Mouse (Mus musculus) intestine, postnatal 0 days (tissue): ENCODE measurements around the gene Rsph4a. TPM values are rescaled to one million over a fixed set of nuclear protein-coding genes. Genes with fewer than 3 reads are reported as not detected.

Experiments
- ATAC-seq: fragments of 200-750 bp; cut with Nextera tagmentation; 2 replicates; pipeline ENCODE4 v1.8.0; 2017; ENCODE audit warnings: mild to moderate bottlenecking, moderate TSS enrichment, moderate library complexity
- H3K27ac ChIP-seq: fragments of 300-500 bp; sonication (generic); 2 replicates; pipeline ENCODE4 v1.5.1; 2014; ENCODE audit warnings: mild to moderate bottlenecking, low read depth, low read length, moderate library complexity
- H3K27me3 ChIP-seq: fragments of 300-500 bp; sonication (generic); replicated peaks from 2 replicates; pipeline ENCODE4 v1.6.1; 2014; ENCODE audit warnings: low read length, mixed read lengths; ENCODE audit not compliant: control insufficient read depth, insufficient read depth
- H3K36me3 ChIP-seq: fragments of 300-500 bp; sonication (generic); 2 replicates; pipeline ENCODE4 v1.6.1; 2014; ENCODE audit warnings: mild to moderate bottlenecking, moderate library complexity; ENCODE audit not compliant: control insufficient read depth, insufficient read depth
- H3K4me1 ChIP-seq: fragments of 300-500 bp; sonication (generic); replicated peaks from 2 replicates; pipeline ENCODE4 v1.6.1; 2014; ENCODE audit warnings: antibody characterized with exemption, low read length, mixed read lengths; ENCODE audit not compliant: control insufficient read depth, insufficient read depth
- H3K4me2 ChIP-seq: fragments of 300-500 bp; sonication (generic); replicated peaks from 2 replicates; pipeline ENCODE4 v1.6.1; 2014; ENCODE audit warnings: low read depth, mild to moderate bottlenecking, moderate library complexity
- H3K4me3 ChIP-seq: fragments of 300-500 bp; sonication (generic); 2 replicates; pipeline ENCODE4 v1.5.1; 2014; ENCODE audit warnings: low read depth, low read length
- H3K9ac ChIP-seq: fragments of 300-500 bp; sonication (generic); 2 replicates; pipeline ENCODE4 v1.6.1; 2014; ENCODE audit warnings: mild to moderate bottlenecking, low read depth, low read length
- H3K9me3 ChIP-seq: fragments of 300-500 bp; sonication (generic); 2 replicates; pipeline ENCODE4 v1.6.1; 2016; ENCODE audit warnings: mixed run types; ENCODE audit not compliant: control insufficient read depth
- CTCF ChIP-seq: sonication (generic); IDR thresholded peaks from 2 replicates; pipeline ENCODE4 v1.5.1; 2016; ENCODE audit warnings: low read depth, mild to moderate bottlenecking, control low read depth, antibody characterized with exemption, moderate library complexity
- WGBS: fragments of 180-500 bp; shearing (Covaris S2); extraction: QIAGEN DNeasy Blood & Tissue Kit; methylation state at CpG from one replicate; pipeline ENCODE4 v1.1.7; 2014; 5-methylcytosine and 5-hydroxymethylcytosine counted together
- polyA plus RNA-seq: library from polyadenylated mRNA; unstranded; fragments of >200 nt; fragmentation: Nextera tagmentation; extraction: Ambion mirVana; gene quantifications from 2 replicates; pipeline ENCODE4 v1.2.1, GENCODE M21; 2015

Rsph4a gene
- polyA plus RNA-seq, 1 experiment from 2014 or later = 0.66 TPM

GRCm38 (mm10) chr10:33905489-33905888, 578 bp downstream of the Rsph4a start:
- no peaks in the 10 kb centered on the region for H3K36me3 ChIP-seq

GRCm38 (mm10) chr10:33940702-33941101, 35.8 kb downstream of the Rsph4a start:
- no peak for TF ChIP-seq CTCF
- H3K9ac ChIP-seq = no peak overlapping the region
- no peaks in the 10 kb centered on the region for H3K4me1 ChIP-seq
- no peaks in the 10 kb centered on the region for H3K9me3 ChIP-seq
- peak; percentile 82 for ATAC-seq
- H3K4me2 ChIP-seq = no peak overlapping the region
- H3K27me3 ChIP-seq = no peaks in the 10 kb centered on the region
- H3K4me3 ChIP-seq = no peak overlapping the region
- no peak overlapping the region for H3K27ac ChIP-seq
- H3K36me3 ChIP-seq = peaks cover 25% of the 10 kb centered on the region

More at GRCm38 (mm10) chr10:33905489-33905888, 578 bp downstream of the Rsph4a start:
- Histone ChIP-seq H3K4me3 (peak overlapping the region; percentile 41), H3K27me3 (no peaks in the 10 kb centered on the region), H3K4me2 (peak overlapping the region; percentile 70), H3K27ac (no peak overlapping the region), H3K4me1 (no peaks in the 10 kb centered on the region), H3K9ac (no peak overlapping the region), H3K9me3 (no peaks in the 10 kb centered on the region)
- ATAC-seq = 0 out of 2 replicates have a peak, but pooled peaks have one; percentile 8
- WGBS = 12% methylated on average over 6 of the region's 6 CpGs
- no peak for TF ChIP-seq CTCF

GRCm38 (mm10) chr10:33945390-33945789, 40.5 kb downstream of the Rsph4a start:
- no peaks in the 10 kb centered on the region for H3K4me1 ChIP-seq
- 68% methylated on average over 3 of the region's 3 CpGs for WGBS
- H3K9ac ChIP-seq = no peak overlapping the region
- H3K4me3 ChIP-seq = no peak overlapping the region
- ATAC-seq = peak; percentile 26; the same call in 1 of the 2 replicates
- H3K4me2 ChIP-seq = no peak overlapping the region
- peaks cover 23% of the 10 kb centered on the region for H3K36me3 ChIP-seq
- no peak for TF ChIP-seq CTCF
- H3K27me3 ChIP-seq = no peaks in the 10 kb centered on the region
- H3K27ac ChIP-seq = 0 out of 2 replicates have a peak overlapping the region, but pooled peaks have one; percentile 21
- H3K9me3 ChIP-seq = no peaks in the 10 kb centered on the region

GRCm38 (mm10) chr10:33946336-33946735, 41.4 kb downstream of the Rsph4a start:
- no peak overlapping the region for H3K9ac ChIP-seq
- no peaks in the 10 kb centered on the region for H3K4me1 ChIP-seq
- no peak overlapping the region for H3K4me3 ChIP-seq
- H3K27ac ChIP-seq = no peak overlapping the region
- no peaks in the 10 kb centered on the region for H3K27me3 ChIP-seq
- peaks cover 23% of the 10 kb centered on the region for H3K36me3 ChIP-seq
- H3K9me3 ChIP-seq = no peaks in the 10 kb centered on the region
- 83% methylated on average over 2 of the region's 2 CpGs for WGBS
- TF ChIP-seq CTCF = no peak
- no peak for ATAC-seq
- H3K4me2 ChIP-seq = no peak overlapping the region

- no peaks in the 10 kb centered on the region for H3K9me3 ChIP-seq
- 1% methylated on average over 42 of the region's 42 CpGs for WGBS
- peak within 1 kb of the TSS; percentile 58 for H3K4me2 ChIP-seq
- H3K9ac ChIP-seq = peak within 1 kb of the TSS; percentile 81
- TF ChIP-seq CTCF = no peak
- H3K4me3 ChIP-seq = peak within 1 kb of the TSS; percentile 57
- no peaks in the 10 kb centered on the region for H3K4me1 ChIP-seq
- ATAC-seq = peak; percentile 95
- peak within 1 kb of the TSS; percentile 67 for H3K27ac ChIP-seq
- no peaks in the 10 kb centered on the region for H3K27me3 ChIP-seq
- H3K36me3 ChIP-seq = peaks cover 6% of the 10 kb centered on the region; the same call in 1 of the 2 replicates
Observed at GRCm38 (mm10) chr10:33950803-33951583, 46.1 kb downstream of the Rsph4a start, which contains the start of gene Zup1. TSS of gene Zup1 (minus strand) at chr10:33951269.

GRCm38 (mm10) chr10:33952509-33952908, 47.6 kb downstream of the Rsph4a start:
- 85% methylated on average over 3 of the region's 3 CpGs for WGBS
- ATAC-seq = no peak
- 0 out of 2 replicates have a peak, but pooled peaks have one; percentile 7 for TF ChIP-seq CTCF
- no peaks in the 10 kb centered on the region for H3K27me3 ChIP-seq
- H3K36me3 ChIP-seq = peaks cover 6% of the 10 kb centered on the region; the same call in 1 of the 2 replicates
- H3K9ac ChIP-seq = no peak overlapping the region
- H3K27ac ChIP-seq = no peak overlapping the region
- no peak overlapping the region for H3K4me3 ChIP-seq
- H3K4me2 ChIP-seq = no peak overlapping the region
- no peaks in the 10 kb centered on the region for H3K4me1 ChIP-seq
- no peaks in the 10 kb centered on the region for H3K9me3 ChIP-seq

Other genes with a start within 250 kb of the Rsph4a start
- gene Sult3a2, start 118.4 kb upstream of the Rsph4a start, polyA plus RNA-seq = not detected in 2 replicates
- not detected in 2 replicates for gene Sult3a1, start 47.4 kb upstream of the Rsph4a start, polyA plus RNA-seq
- 10.6 and 11.4 TPM in 2 replicates for gene Zup1, start 46.2 kb downstream of the Rsph4a start, polyA plus RNA-seq
- 92.5 TPM in 2 replicates for gene Rwdd1, start 114.5 kb downstream of the Rsph4a start, polyA plus RNA-seq
- gene Trappc3l, start 132.5 kb downstream of the Rsph4a start, polyA plus RNA-seq = not detected in 2 replicates
- gene Calhm4, start 139.2 kb downstream of the Rsph4a start, polyA plus RNA-seq = not detected in 2 replicates
- 1.1 and 1.4 TPM in 2 replicates for gene Calhm5, start 191.4 kb downstream of the Rsph4a start, polyA plus RNA-seq
- gene Calhm6, start 222.9 kb downstream of the Rsph4a start, polyA plus RNA-seq = 2.4 and 2.6 TPM in 2 replicates